Mouse (Mus musculus) layer of hippocampus, postnatal 14 days (tissue): ENCODE measurements around the gene Sdhaf3. TPM values are rescaled to one million over a fixed set of nuclear protein-coding genes. Genes with fewer than 3 reads are reported as not detected.
A peak's percentile ranks its signal among the peaks of the same experiment; 100 is the strongest.
"Not testable (repeated sequence)": the region's sequence is repeated elsewhere in the genome, so short reads cannot be mapped to it uniquely, and the experiment has no call there.

Source experiments
- DNase-seq, 2 experiments: peaks; one replicate each; pipeline ENCODE4 v3.0.0; 2021 to 2022; ENCODE audit warnings: low spot score in 2 of 2, mixed read lengths in 1 of 2
- long read RNA-seq, 2 experiments: library from polyadenylated mRNA; stranded (forward); transcript quantifications; one replicate each; pipeline ENCODE4 v2.0.0; 2021
- total RNA-seq, 2 experiments: library from RNA; stranded (reverse); gene quantifications; 2 replicates each; pipeline ENCODE4 v1.2.3; 2021

Gene Sdhaf3
- total RNA-seq, result 1 to 10 TPM; 4.4 to 4.7 TPM
- long read RNA-seq, experiment 1, full-length matches to known transcripts, result 1 of 2 reads
- long read RNA-seq, experiment 1, partial matches to known transcripts, result 0 of 2 reads
- long read RNA-seq, experiment 1, other reads (novel, unspliced or antisense), result 1 of 2 reads
- long read RNA-seq, experiment 2, full-length matches to known transcripts, result 9 of 10 reads
- long read RNA-seq, experiment 2, partial matches to known transcripts, result 0 of 10 reads
- long read RNA-seq, experiment 2, other reads (novel, unspliced or antisense), result 1 of 10 reads

- peak; percentile 93 to 97 for DNase-seq
These were observed at the start of gene Sdhaf3 for GRCm38 (mm10) chr6:6955764-6956561. Gene Sdhaf3, plus strand, starts transcription at chr6:6956004.

- peak in 1 of 2 experiments; percentile 5 for DNase-seq
These were observed 46.2 kb upstream of the Sdhaf3 start for GRCm38 (mm10) chr6:6909586-6909985.

- no peak for DNase-seq
These were observed 41.5 kb upstream of the Sdhaf3 start for GRCm38 (mm10) chr6:6914304-6914703.

GRCm38 (mm10) chr6:6914849-6915525, 40.8 kb upstream of the Sdhaf3 start:
- DNase-seq, result peak; percentile 10 to 34

GRCm38 (mm10) chr6:6915526-6915915, 40.3 kb upstream of the Sdhaf3 start:
- no peak for DNase-seq

GRCm38 (mm10) chr6:6917334-6917733, 38.5 kb upstream of the Sdhaf3 start:
- no peak for DNase-seq

GRCm38 (mm10) chr6:6925264-6925663, 30.5 kb upstream of the Sdhaf3 start:
- DNase-seq, result peak in 1 of 2 experiments; percentile 20

GRCm38 (mm10) chr6:6930831-6931230, 25.0 kb upstream of the Sdhaf3 start:
- DNase-seq, result no peak

GRCm38 (mm10) chr6:6931507-6931906, 24.3 kb upstream of the Sdhaf3 start:
- no peak for DNase-seq

GRCm38 (mm10) chr6:6940845-6941244, 15.0 kb upstream of the Sdhaf3 start:
- no peak for DNase-seq

- no peak for DNase-seq
These were observed 13.0 kb upstream of the Sdhaf3 start for GRCm38 (mm10) chr6:6942813-6943212.

GRCm38 (mm10) chr6:6947650-6948049, 8.2 kb upstream of the Sdhaf3 start:
- DNase-seq, result no peak

GRCm38 (mm10) chr6:6955395-6955763, 425 bp upstream of the Sdhaf3 start:
- no peak for DNase-seq

- DNase-seq, result not testable (repeated sequence)
These were observed 3.4 kb downstream of the Sdhaf3 start for GRCm38 (mm10) chr6:6959234-6959633.

GRCm38 (mm10) chr6:6997226-6997946, 41.6 kb downstream of the Sdhaf3 start:
- DNase-seq, result no peak

- no peak for DNase-seq
These were observed 42.2 kb downstream of the Sdhaf3 start for GRCm38 (mm10) chr6:6997956-6998355.

GRCm38 (mm10) chr6:6999015-6999414, 43.2 kb downstream of the Sdhaf3 start:
- no peak for DNase-seq

- DNase-seq, result no peak
These were observed 47.3 kb downstream of the Sdhaf3 start for GRCm38 (mm10) chr6:7003085-7003484.

- peak in 1 of 2 experiments; percentile 23 for DNase-seq
These were observed 48.2 kb downstream of the Sdhaf3 start for GRCm38 (mm10) chr6:7004005-7004404.

- no peak for DNase-seq
These were observed 82.3 kb downstream of the Sdhaf3 start for GRCm38 (mm10) chr6:7038087-7038486.

- no peak for DNase-seq
These were observed 83.0 kb downstream of the Sdhaf3 start for GRCm38 (mm10) chr6:7038835-7039234.
